Mouse (Mus musculus) olfactory bulb, adult 2 months (tissue): ENCODE measurements around the gene Lrpap1.

Experiments
- CTCF ChIP-seq: fragments of 200-500 bp; IDR thresholded peaks from 2 replicates; pipeline ENCODE4 v1.5.1; 2012; ENCODE audit warnings: low read depth, mild to moderate bottlenecking, low read length, moderate library complexity; ENCODE audit not compliant: insufficient read depth
- POLR2A ChIP-seq: fragments of 200-500 bp; IDR thresholded peaks from 2 replicates; pipeline ENCODE4 v1.6.1; 2012; ENCODE audit warnings: mild to moderate bottlenecking, low read depth, low read length, moderate library complexity; ENCODE audit not compliant: insufficient read depth

GRCm38 (mm10) chr5:35079101-35079500 lies 26.5 kb downstream of the Lrpap1 start:
- TF ChIP-seq CTCF (no peak), POLR2A (no peak)
